Mouse (Mus musculus) hindbrain, postnatal 0 days (tissue): ENCODE measurements around the gene Snrnp35. TPM values are rescaled to one million over a fixed set of nuclear protein-coding genes. Genes with fewer than 3 reads are reported as not detected.

Experiments
- ATAC-seq: fragments of 200-750 bp; cut with Nextera tagmentation; 2 replicates; pipeline ENCODE4 v1.8.0; 2017; ENCODE audit warnings: mild to moderate bottlenecking, moderate TSS enrichment, moderate library complexity
- DNase-seq: peaks from one replicate; pipeline ENCODE4 v3.0.0-alpha.2; 2015; ENCODE audit warnings: low spot score
- H3K27ac ChIP-seq: fragments of 300-500 bp; sonication (generic); 2 replicates; pipeline ENCODE4 v1.5.1; 2014; ENCODE audit warnings: mild to moderate bottlenecking
- H3K27me3 ChIP-seq: fragments of 300-500 bp; sonication (generic); 2 replicates; pipeline ENCODE4 v1.6.1; 2014; ENCODE audit warnings: low read length, mixed read lengths; ENCODE audit not compliant: insufficient read depth
- H3K36me3 ChIP-seq: fragments of 300-500 bp; sonication (generic); 2 replicates; pipeline ENCODE4 v1.6.1; 2014; ENCODE audit warnings: low read length, mixed read lengths; ENCODE audit not compliant: insufficient read depth
- H3K4me1 ChIP-seq: fragments of 300-500 bp; sonication (generic); 2 replicates; pipeline ENCODE4 v1.6.1; 2014; ENCODE audit warnings: antibody characterized with exemption, low read length, mixed read lengths; ENCODE audit not compliant: insufficient read depth
- H3K4me2 ChIP-seq: fragments of 300-500 bp; sonication (generic); 2 replicates; pipeline ENCODE4 v1.6.1; 2014; ENCODE audit warnings: low read depth, mild to moderate bottlenecking, low read length, moderate library complexity, mixed read lengths
- H3K4me3 ChIP-seq: fragments of 300-500 bp; sonication (generic); 2 replicates; pipeline ENCODE4 v1.5.1; 2014; ENCODE audit warnings: low read length
- H3K9ac ChIP-seq: fragments of 300-500 bp; sonication (generic); replicated peaks from 2 replicates; pipeline ENCODE4 v1.6.1; 2014; ENCODE audit warnings: mild to moderate bottlenecking, low read length, moderate library complexity, mixed read lengths
- H3K9me3 ChIP-seq: fragments of 300-500 bp; sonication (generic); 2 replicates; pipeline ENCODE4 v1.6.1; 2016; ENCODE audit warnings: low read length, mixed read lengths
- CTCF ChIP-seq: IDR thresholded peaks from 2 replicates; pipeline ENCODE4 v1.5.1; 2016; ENCODE audit warnings: antibody characterized with exemption, control low read depth, low read depth
- WGBS: fragments of 180-500 bp; shearing (Covaris S2); extraction: QIAGEN DNeasy Blood & Tissue Kit; methylation state at CpG from one replicate; pipeline ENCODE4 v1.1.7; 2014; 5-methylcytosine and 5-hydroxymethylcytosine counted together
- polyA plus RNA-seq: library from polyadenylated mRNA; unstranded; fragments of >200 nt; fragmentation: Nextera tagmentation; extraction: Ambion mirVana; gene quantifications from 2 replicates; pipeline ENCODE4 v1.2.1, GENCODE M21; 2015
- total RNA-seq: library from RNA; depleted of rRNA; stranded (reverse); fragments of >200 nt; gene quantifications from 2 replicates; pipeline ENCODE4 v1.2.3, GENCODE M21; 2014; rRNA removed

The Snrnp35 gene
- total RNA-seq (4.0 and 17.2 TPM in 2 replicates), polyA plus RNA-seq (13.9 and 17.3 TPM in 2 replicates)

GRCm38 (mm10) chr5:124482966-124483654 lies at the start of gene Snrnp35:
Gene Snrnp35, plus strand, starts transcription at chr5:124483134.
- Histone ChIP-seq H3K4me2 (peak within 1 kb of the TSS; percentile 79), H3K36me3 (no peaks in the 10 kb centered on the region), H3K27me3 (no peaks in the 10 kb centered on the region), H3K4me3 (peak within 1 kb of the TSS; percentile 68), H3K9ac (peak within 1 kb of the TSS; percentile 70), H3K27ac (peak within 1 kb of the TSS; percentile 98), H3K9me3 (no peaks in the 10 kb centered on the region), H3K4me1 (peaks cover 5% of the 10 kb centered on the region)
- WGBS = under 1% methylated on average over 46 of the region's 48 CpGs
- peak; percentile 93 for ATAC-seq
- DNase-seq = peak; percentile 94
- TF ChIP-seq CTCF = peak; percentile 16; the same call in 1 of the 2 replicates

GRCm38 (mm10) chr5:124438229-124438628 lies 44.7 kb upstream of the Snrnp35 start:
- H3K4me3 ChIP-seq = no peak overlapping the region
- H3K4me2 ChIP-seq = no peak overlapping the region
- H3K27ac ChIP-seq = no peak overlapping the region
- 90% methylated on average over 5 of the region's 5 CpGs for WGBS
- TF ChIP-seq CTCF = peak; percentile 38
- DNase-seq (no peak), ATAC-seq (no peak)
- no peaks in the 10 kb centered on the region for H3K4me1 ChIP-seq
- H3K9me3 ChIP-seq = no peaks in the 10 kb centered on the region
- H3K27me3 ChIP-seq = no peaks in the 10 kb centered on the region
- H3K36me3 ChIP-seq = no peaks in the 10 kb centered on the region
- H3K9ac ChIP-seq = no peak overlapping the region

GRCm38 (mm10) chr5:124438746-124439145 lies 44.2 kb upstream of the Snrnp35 start:
- no peak for TF ChIP-seq CTCF
- DNase-seq (no peak), ATAC-seq (no peak)
- Histone ChIP-seq H3K9me3 (no peaks in the 10 kb centered on the region), H3K4me1 (no peaks in the 10 kb centered on the region), H3K27ac (no peak overlapping the region), H3K4me2 (no peak overlapping the region; the same call in 1 of the 2 replicates), H3K4me3 (no peak overlapping the region), H3K27me3 (no peaks in the 10 kb centered on the region), H3K9ac (no peak overlapping the region), H3K36me3 (no peaks in the 10 kb centered on the region)
- WGBS = 64% methylated on average over 5 of the region's 5 CpGs

- Histone ChIP-seq H3K4me2 (peak within 1 kb of the TSS; percentile 89), H3K4me3 (peak within 1 kb of the TSS; percentile 58), H3K4me1 (no peaks in the 10 kb centered on the region), H3K27ac (peak within 1 kb of the TSS; percentile 69), H3K9ac (peak within 1 kb of the TSS; percentile 54), H3K27me3 (no peaks in the 10 kb centered on the region), H3K36me3 (no peaks in the 10 kb centered on the region), H3K9me3 (no peaks in the 10 kb centered on the region)
- no peak; the same call in 1 of the 2 replicates for TF ChIP-seq CTCF
- ATAC-seq (peak; percentile 96), DNase-seq (peak; percentile 96)
- under 1% methylated on average over 34 of the region's 34 CpGs for WGBS
These were observed 43.4 kb upstream of the Snrnp35 start, which contains the start of gene Kmt5a for GRCm38 (mm10) chr5:124439447-124440093. Gene Kmt5a, plus strand, starts transcription at chr5:124439930.

- Histone ChIP-seq H3K4me2 (peak overlapping the region; percentile 89), H3K27ac (peak overlapping the region; percentile 69), H3K27me3 (no peaks in the 10 kb centered on the region), H3K4me1 (no peaks in the 10 kb centered on the region), H3K9ac (peak overlapping the region; percentile 54), H3K9me3 (no peaks in the 10 kb centered on the region), H3K4me3 (peak overlapping the region; percentile 58), H3K36me3 (no peaks in the 10 kb centered on the region)
- TF ChIP-seq CTCF = peak; percentile 63
- WGBS = under 1% methylated on average over 30 of the region's 30 CpGs
- DNase-seq = peak; percentile 79
- peak; percentile 75 for ATAC-seq
These were observed 42.7 kb upstream of the Snrnp35 start for GRCm38 (mm10) chr5:124440094-124440701.

GRCm38 (mm10) chr5:124442628-124443027 lies 40.3 kb upstream of the Snrnp35 start:
- no peak overlapping the region for H3K4me3 ChIP-seq
- no peak for TF ChIP-seq CTCF
- no peaks in the 10 kb centered on the region for H3K9me3 ChIP-seq
- H3K27me3 ChIP-seq = no peaks in the 10 kb centered on the region
- H3K27ac ChIP-seq = no peak overlapping the region
- ATAC-seq = no peak
- H3K4me2 ChIP-seq = no peak overlapping the region
- H3K4me1 ChIP-seq = peaks cover 3% of the 10 kb centered on the region; the same call in 1 of the 2 replicates
- 90% methylated on average over 2 of the region's 2 CpGs for WGBS
- H3K9ac ChIP-seq = no peak overlapping the region
- no peak for DNase-seq
- H3K36me3 ChIP-seq = peaks cover 5% of the 10 kb centered on the region; the same call in 1 of the 2 replicates
